Mouse (Mus musculus) cerebellum, adult 2 months (tissue): ENCODE results near the gene Miip.

Experiments
- CTCF ChIP-seq: fragments of 200-500 bp; IDR thresholded peaks from 2 replicates; pipeline ENCODE4 v1.5.1; 2011; ENCODE audit warnings: low read depth, mild to moderate bottlenecking, control low read depth, low read length, moderate library complexity, borderline replicate concordance; ENCODE audit not compliant: insufficient read depth
- POLR2A ChIP-seq: fragments of 200-500 bp; IDR thresholded peaks from 2 replicates; pipeline ENCODE4 v1.6.1; 2011; ENCODE audit warnings: low read length, control low read depth, borderline replicate concordance; ENCODE audit not compliant: insufficient read depth

GRCm38 (mm10) chr4:147905090-147905659 is 36.6 kb upstream of the Miip start:
- TF ChIP-seq CTCF, result no peak
- TF ChIP-seq POLR2A, result peak; percentile 38; the same call in 1 of the 2 replicates
